Mouse (Mus musculus): ENCODE results near the gene Ift22.
"Not testable (repeated sequence)": the region's sequence is repeated elsewhere in the genome, so short reads cannot be mapped to it uniquely, and the experiment has no call there.

The Ift22 gene

GRCm38 (mm10) chr5:136905630-136906029 lies 2.3 kb upstream of the Ift22 start:
- in situ Hi-C loops (cut with MseI, MboI): no loop called here

GRCm38 (mm10) chr5:136907587-136907986 lies 363 bp upstream of the Ift22 start:
- in situ Hi-C loops (cut with MseI, MboI): no loop called here

- in situ Hi-C loops (cut with MseI, MboI): no loop called here
Measured at GRCm38 (mm10) chr5:136914183-136914582, 6.2 kb downstream of the Ift22 start.

- in situ Hi-C loops (cut with MseI, MboI): no loop called here
Measured at GRCm38 (mm10) chr5:136917613-136918242, 9.8 kb downstream of the Ift22 start.

GRCm38 (mm10) chr5:136918655-136919472 lies 10.9 kb downstream of the Ift22 start:
- in situ Hi-C loops (cut with MseI, MboI): no loop called here

- in situ Hi-C loops (cut with MseI, MboI): no loop called here
Measured at GRCm38 (mm10) chr5:136919546-136920301, 11.8 kb downstream of the Ift22 start.

- in situ Hi-C loops (cut with MseI, MboI): no loop called here
Measured at GRCm38 (mm10) chr5:136922830-136923229, 14.9 kb downstream of the Ift22 start.

- in situ Hi-C loops (cut with MseI, MboI): no loop called here
Measured at GRCm38 (mm10) chr5:136923751-136924478, 16.0 kb downstream of the Ift22 start.

- in situ Hi-C loops (cut with MseI, MboI): no loop called here
Measured at GRCm38 (mm10) chr5:136929073-136929472, 21.1 kb downstream of the Ift22 start.

GRCm38 (mm10) chr5:136931896-136932295 lies 23.9 kb downstream of the Ift22 start:
- in situ Hi-C loops (cut with MseI, MboI): no loop called here

GRCm38 (mm10) chr5:136932956-136933355 lies 25.0 kb downstream of the Ift22 start:
- in situ Hi-C loops (cut with MseI, MboI): no loop called here

- in situ Hi-C loops (cut with MseI, MboI): no loop called here
Measured at GRCm38 (mm10) chr5:136933930-136934329, 26.0 kb downstream of the Ift22 start.

GRCm38 (mm10) chr5:136935905-136936695 lies 28.1 kb downstream of the Ift22 start:
- in situ Hi-C loops (cut with MseI, MboI): loop anchor here (5.0 kb wide), 1 partner anchor 36 kb away; no protein-coding TSS in a partner anchor

- in situ Hi-C loops (cut with MseI, MboI): loop anchor here (5.0 kb wide), 1 partner anchor 36 kb away; no protein-coding TSS in a partner anchor
Measured at GRCm38 (mm10) chr5:136936750-136937149, 28.8 kb downstream of the Ift22 start.

GRCm38 (mm10) chr5:136937621-136938020 lies 29.7 kb downstream of the Ift22 start:
- in situ Hi-C loops (cut with MseI, MboI): loop anchor here (5.0 kb wide), 1 partner anchor 35 kb away; no protein-coding TSS in a partner anchor

- in situ Hi-C loops (cut with MseI, MboI): loop anchor here (5.0 kb wide), 1 partner anchor 33 kb away; no protein-coding TSS in a partner anchor
Measured at GRCm38 (mm10) chr5:136939284-136939683, 31.3 kb downstream of the Ift22 start.

GRCm38 (mm10) chr5:136940029-136940428 lies 32.1 kb downstream of the Ift22 start:
- in situ Hi-C loops (cut with MseI, MboI): not testable (repeated sequence)

GRCm38 (mm10) chr5:136940845-136941560 lies 33.1 kb downstream of the Ift22 start:
- in situ Hi-C loops (cut with MseI, MboI): no loop called here

GRCm38 (mm10) chr5:136942781-136943180 lies 34.8 kb downstream of the Ift22 start:
- in situ Hi-C loops (cut with MseI, MboI): no loop called here

- in situ Hi-C loops (cut with MseI, MboI): no loop called here
Measured at GRCm38 (mm10) chr5:136943382-136943781, 35.4 kb downstream of the Ift22 start.

All from mouse trophoblast stem cell (cell line).